Mouse (Mus musculus) thymus, postnatal 10 days (tissue): ENCODE results near the gene Ccdc6.
A peak's percentile ranks its signal among the peaks of the same experiment; 100 is the strongest.

Experiments used
- DNase-seq, 2 experiments: peaks; one replicate each; pipeline ENCODE4 v3.0.0; 2021; ENCODE audit warnings: low spot score in 2 of 2

The Ccdc6 gene

DNA sequence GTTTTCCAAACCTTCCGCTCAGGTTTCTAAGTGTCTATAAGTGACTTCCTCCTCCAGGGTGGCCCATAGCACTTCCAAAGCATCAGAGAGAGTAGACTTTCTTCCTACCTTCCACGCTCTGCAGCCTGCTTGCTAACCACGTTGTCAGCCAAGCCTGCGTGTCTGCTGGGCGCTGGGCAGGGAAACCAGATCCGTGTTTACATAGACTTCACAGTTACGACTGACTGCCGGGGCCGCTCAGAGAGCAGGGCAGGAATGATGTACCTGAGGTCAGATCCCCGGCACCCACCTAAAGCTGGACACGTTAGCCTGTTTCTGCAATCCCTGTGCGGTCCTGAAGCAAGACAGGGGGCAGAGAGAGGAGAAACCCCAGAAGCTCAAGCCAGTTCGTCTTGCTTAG lies 71.5 kb downstream of the Ccdc6 start:
- DNase-seq: no peak

- no peak for DNase-seq
Observed at GRCm38 (mm10) chr10:70169044-70169443, 72.1 kb downstream of the Ccdc6 start.

DNA sequence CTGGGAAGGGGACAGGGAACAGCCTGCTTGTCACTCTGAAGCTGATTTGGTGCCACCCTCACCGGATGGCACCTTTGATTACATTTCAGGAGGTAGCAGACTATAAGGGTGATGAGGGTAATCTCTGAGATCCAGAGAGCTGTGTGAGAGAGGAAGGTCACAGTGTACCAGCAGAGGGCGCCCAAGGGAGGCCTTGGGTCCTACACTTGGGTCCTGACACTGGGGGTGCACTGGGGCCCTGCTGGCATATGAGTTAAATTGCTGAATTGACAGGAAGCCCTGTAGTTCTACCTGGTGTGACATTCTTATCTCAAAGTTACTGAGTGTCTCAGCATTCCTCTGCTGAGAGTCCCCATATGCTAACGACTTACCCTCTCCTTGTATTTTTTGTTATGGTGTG lies 76.4 kb downstream of the Ccdc6 start:
- DNase-seq: peak; percentile 49 to 80

GRCm38 (mm10) chr10:70174494-70175190 lies 77.7 kb downstream of the Ccdc6 start:
- no peak for DNase-seq

GRCm38 (mm10) chr10:70180727-70181126 lies 83.8 kb downstream of the Ccdc6 start:
- DNase-seq: no peak

GRCm38 (mm10) chr10:70181279-70181972 lies 84.5 kb downstream of the Ccdc6 start:
- no peak for DNase-seq

DNA sequence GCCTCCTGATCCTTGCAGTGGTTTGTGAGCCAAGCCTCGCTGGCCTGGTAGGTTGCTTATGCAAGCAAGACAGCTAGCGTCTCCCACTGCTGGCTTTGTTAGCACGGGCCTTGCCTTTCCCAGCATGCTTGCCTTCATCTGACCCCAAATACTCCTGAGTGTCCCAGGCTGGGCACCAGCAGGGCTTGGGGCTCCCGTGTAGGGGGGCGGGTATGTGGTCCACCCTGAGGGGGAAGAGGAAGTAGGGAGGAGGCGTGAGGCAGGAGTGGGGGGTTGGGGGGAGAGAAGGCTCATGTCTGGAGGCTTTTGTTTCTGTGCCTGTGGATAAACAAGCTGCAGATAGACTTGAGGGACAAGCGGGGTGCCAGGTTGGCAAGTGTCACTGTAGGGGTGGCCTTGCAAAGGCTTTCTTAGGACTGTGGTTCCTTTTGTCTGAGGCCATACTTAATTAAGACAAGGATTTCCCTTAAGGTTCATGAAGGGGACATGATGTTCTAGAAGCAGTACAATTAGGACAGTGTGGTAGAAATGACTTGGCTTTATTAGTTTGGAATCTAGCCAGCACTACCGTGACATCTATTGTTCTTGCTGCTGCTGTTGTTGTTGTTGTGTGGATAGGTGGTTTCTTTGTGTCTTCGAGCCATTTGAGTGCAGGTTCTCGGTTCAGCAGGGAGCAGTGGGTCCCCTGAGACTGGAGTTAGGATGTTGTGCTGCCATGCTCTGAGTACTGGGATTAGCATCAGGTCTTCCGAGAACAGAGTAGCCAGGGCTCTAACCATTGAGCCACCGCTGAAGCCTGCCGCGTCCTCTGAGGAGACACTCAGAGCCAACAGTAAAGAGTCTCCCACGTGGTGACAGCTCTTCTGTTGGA lies 86.5 kb downstream of the Ccdc6 start:
- no peak for DNase-seq

DNA sequence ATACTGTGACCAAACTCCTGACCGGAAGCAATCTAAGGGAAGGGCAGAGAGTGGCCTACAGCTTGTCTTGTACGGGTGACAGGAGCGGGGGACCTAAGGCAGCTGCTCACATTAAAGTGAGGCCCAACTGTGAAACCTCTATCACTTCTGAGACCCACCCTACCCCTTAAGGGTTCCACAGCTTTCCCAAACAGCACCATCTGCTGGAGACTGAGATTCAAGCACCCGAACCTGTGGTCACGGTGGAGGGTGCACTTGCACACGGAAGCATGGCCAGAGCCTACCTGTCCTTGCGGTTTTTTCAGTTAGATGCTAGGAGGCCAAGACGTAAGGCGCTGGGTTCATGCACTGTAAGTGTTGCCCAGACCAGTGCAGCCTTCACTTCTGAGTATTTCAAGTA lies 89.2 kb downstream of the Ccdc6 start:
- DNase-seq: peak; percentile 24 to 42

DNA sequence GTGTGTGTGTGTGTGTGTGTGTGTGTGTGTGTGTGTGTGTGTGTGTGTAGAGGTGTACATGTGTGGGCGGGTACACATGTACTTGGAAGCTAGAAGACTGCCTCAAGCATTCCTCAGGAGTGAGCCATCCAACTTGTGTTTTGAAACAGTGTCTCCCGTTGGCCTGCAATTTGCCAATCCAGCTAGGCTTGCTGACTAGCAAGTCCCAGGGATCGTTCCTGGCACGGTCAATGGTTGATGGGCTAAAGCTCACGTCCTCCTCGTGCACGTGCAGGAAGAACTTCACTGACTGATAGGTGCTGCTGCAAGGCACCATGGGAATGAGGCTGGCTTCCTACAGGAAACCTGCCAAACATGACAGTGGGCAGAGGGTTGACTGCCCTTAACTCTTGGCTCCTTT lies 89.7 kb downstream of the Ccdc6 start:
- no peak for DNase-seq

GRCm38 (mm10) chr10:70189864-70190263 lies 92.9 kb downstream of the Ccdc6 start:
- no peak for DNase-seq

DNA sequence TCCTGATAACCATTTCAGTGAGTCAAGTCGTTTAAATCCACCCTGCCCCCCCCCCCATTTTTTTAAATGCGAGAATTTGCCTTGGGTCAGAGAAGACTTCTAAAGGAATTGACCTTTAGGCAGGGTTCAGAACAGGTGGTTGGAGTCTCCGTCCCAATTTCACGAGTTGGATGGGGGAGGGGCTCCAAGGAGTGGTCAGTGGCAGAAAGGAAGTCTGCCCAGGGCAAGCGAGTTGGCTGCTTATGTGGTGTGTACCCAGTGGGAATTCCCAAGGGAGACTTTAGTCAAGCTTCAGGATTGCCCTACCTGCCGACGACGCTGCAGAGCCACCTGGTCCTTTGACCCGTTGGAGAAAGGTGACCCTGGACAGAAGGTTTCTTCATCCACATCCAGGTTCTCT lies 97.4 kb downstream of the Ccdc6 start:
- no peak for DNase-seq

DNA sequence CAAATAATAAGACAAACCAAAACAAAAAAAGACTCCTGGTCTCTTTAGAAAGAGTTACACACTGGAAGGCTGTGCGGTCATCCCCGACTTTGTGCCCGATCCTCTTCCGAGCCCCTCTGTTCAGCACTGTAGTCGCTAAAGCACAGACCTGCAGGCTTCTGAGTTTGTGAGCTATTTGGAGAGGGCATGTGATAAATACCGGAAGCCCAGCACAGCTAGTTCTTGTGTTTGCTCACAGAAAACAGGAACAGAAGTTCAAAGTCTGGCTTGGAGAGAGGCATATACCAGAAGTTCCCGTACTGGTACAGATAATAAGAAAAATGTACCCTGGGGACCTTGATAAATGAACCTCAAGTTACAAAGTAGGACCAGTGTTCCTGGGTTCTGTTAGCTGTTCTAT lies 98.4 kb downstream of the Ccdc6 start:
- no peak for DNase-seq

DNA sequence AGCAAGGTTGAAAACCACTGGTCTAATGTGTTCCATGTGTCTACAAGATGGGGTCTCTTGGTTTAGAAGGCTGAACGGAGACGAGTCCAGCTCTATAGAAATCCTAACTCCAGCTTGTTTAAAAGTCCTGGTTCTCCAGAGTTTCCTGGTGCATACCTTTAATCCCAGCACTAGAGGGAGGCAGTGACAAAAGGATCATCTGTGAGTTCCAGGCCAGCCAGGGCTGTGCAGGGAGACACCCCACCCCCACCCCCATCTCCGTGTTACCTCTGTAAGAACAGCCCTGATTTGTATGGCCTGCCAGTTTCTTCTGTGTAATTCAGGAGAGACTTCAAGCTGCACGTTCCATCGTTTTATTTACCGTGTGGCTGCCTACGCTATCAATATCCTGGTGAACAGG lies 98.9 kb downstream of the Ccdc6 start:
- no peak for DNase-seq

DNA sequence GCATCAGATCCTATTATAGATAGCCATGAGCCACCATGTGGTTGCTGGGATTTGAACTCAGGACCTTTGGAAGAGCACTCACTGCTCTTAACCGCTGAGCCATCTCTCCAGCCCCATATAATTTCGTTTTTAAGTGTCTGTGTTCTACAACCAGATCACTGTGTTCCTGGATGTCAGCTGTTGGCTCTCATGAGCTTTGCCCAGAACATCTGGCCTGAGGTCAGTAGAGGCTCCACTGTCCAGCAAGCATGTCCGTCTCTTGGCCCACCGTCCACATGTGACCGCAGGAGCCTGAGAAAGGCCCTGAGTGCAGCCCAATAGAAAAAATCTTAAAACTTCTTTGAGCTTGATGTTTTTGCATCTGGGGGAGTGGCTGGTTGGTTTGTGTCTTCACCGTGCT lies 99.7 kb downstream of the Ccdc6 start:
- no peak for DNase-seq

DNA sequence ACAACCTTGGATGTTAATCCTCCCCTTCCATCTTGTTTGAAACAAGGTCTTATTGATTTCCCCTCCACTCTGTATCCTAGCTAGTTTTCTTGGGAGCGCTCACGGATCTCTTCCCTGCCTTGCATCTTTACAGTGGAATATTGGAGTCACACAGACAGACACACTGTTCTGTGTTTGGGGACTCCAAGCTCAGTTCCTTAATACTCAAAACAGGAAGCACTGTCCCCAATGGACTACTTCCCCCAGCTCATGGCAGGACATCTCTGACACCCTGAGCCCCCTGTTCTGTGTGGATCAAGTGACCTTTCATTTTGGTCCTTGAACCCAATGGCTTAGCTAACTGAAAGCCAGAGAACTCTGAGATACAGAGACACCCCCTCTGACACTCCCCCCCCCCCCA lies 100.7 kb downstream of the Ccdc6 start:
- DNase-seq: no peak

- DNase-seq: no peak
Observed at GRCm38 (mm10) chr10:70198012-70198411, 101.1 kb downstream of the Ccdc6 start.

DNA sequence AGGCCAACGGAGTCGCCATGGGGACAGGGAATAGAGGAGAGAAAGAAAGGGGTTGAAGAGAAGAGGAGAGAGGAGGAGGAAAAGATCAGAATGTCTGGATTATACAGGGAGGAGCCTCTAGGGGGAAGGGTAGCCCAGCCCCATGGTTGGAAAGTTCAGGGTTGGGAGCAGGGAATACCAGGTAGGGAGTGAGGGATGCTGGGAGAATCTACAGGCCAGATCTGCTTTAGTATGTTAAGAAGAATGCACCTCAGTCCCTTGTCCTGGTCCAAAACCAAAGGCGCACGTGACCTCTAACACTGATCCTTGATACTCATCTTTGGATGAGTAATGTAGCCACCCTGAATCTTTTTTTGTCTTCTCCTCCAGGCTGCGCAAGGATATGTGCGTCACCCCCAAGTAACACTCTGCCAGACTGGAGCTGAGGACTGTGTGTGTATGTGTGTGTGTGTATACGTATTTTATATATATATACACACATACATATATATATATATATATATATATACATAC lies 102.1 kb downstream of the Ccdc6 start:
- no peak for DNase-seq

DNA sequence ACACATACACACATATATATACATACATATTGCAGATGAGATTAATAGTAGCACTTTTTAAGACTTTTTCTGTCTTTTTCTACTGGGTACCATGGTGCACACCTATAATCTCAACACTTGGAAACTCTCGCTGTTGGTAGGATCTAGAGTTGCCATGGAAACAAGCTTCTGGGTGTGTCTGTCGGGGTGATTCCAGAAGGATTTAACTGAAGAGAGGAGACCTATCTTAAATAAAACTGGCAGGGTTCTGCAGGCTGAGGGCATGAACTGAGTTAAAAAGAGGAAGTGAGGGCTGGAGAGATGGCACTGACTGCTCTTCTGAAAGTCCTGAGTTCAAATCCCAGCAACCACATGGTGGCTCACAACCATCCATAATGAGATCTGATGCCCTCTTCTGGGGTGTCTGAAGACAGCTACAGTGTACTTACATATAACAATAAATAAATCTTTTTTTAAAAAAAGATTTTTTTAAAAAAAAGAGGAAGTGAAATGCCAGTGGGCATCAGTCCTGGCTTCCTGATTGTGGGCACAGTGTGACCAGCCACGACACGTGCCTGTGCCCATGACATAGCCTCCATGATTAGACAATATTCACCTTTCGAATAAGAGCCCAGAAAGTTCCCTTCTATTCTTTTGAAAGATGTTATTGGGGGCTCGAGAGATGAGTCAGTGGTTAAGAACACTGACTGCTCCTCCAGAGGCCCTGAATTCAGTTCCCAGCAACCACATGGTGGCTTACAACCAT lies 102.7 kb downstream of the Ccdc6 start:
- DNase-seq: no peak

- DNase-seq: no peak
Observed at GRCm38 (mm10) chr10:70200889-70201500, 104.1 kb downstream of the Ccdc6 start.

- no peak for DNase-seq
Observed at GRCm38 (mm10) chr10:70204505-70205399, 107.8 kb downstream of the Ccdc6 start, which contains the start of gene Mrln. Mrln (plus strand) TSS chr10:70204664.
